Comparison of ENCODE assay signal across 8 mouse cellular contexts in genomic region chr8:57652456-57653055, GRCm38 (mm10). TPM values are rescaled to one million over a fixed set of nuclear protein-coding genes. Genes with fewer than 3 reads are reported as not detected.
DNase-seq lines count a peak whose midpoint lies in the region; TF ChIP-seq lines count a peak whose summit lies in the region.

Gene Galnt7 (minus strand): TSS chr8:57653032.

- H3K36me3 ChIP-seq in ES-E14 (ENCODE audit: control insufficient read depth, insufficient read depth, low read length, poor library complexity, severe bottlenecking), result no peaks in the 10 kb centered on the region
- H3K36me3 ChIP-seq in hindbrain, embryonic 10.5 days, result no peaks in the 10 kb centered on the region

- H3K9ac ChIP-seq in ES-E14 (ENCODE audit: insufficient read depth, low read depth, low read length, poor library complexity, severe bottlenecking), result peak within 1 kb of the TSS; percentile 77

- no peak within 1 kb of the TSS for H3K27ac ChIP-seq in ES-E14 (ENCODE audit: insufficient read depth, low read depth, low read length, poor library complexity, severe bottlenecking)
- peak within 1 kb of the TSS; percentile 98 for H3K27ac ChIP-seq in hindbrain, embryonic 10.5 days

- no peaks in the 10 kb centered on the region; a peak in 1 of 4 replicates for H3K4me1 ChIP-seq in ES-E14 (ENCODE audit: control insufficient read depth in 2 of 2, insufficient read depth in 2 of 2, low read length in 2 of 2, poor library complexity in 1 of 2)
- H3K4me1 ChIP-seq in hindbrain, embryonic 10.5 days (replicated peaks), result peaks cover 20% of the 10 kb centered on the region

- H3K27me3 ChIP-seq in hindbrain, embryonic 10.5 days (ENCODE audit: insufficient read depth, poor library complexity, severe bottlenecking), result no peaks in the 10 kb centered on the region

- in situ Hi-C loops in ES-E14 (cut with MboI; ENCODE audit: low sequenced_read_pairs in 2 of 2, unreplicated experiment in 2 of 2), result no loop called here

- WGBS in hindbrain, embryonic 10.5 days, result under 1% methylated on average over 61 of the region's 74 CpGs

- H3K9me3 ChIP-seq in ES-E14 (ENCODE audit: control insufficient read depth, insufficient read depth, low read depth, low read length), result no peaks in the 10 kb centered on the region
- no peaks in the 10 kb centered on the region for H3K9me3 ChIP-seq in hindbrain, embryonic 10.5 days

- no peak for DNase-seq in ES-E14 (ENCODE audit: low read depth, low spot score)
- DNase-seq in cerebellum, adult 11 months, result peak; percentile 69
- DNase-seq in forelimb bud, embryonic 11.5 days (ENCODE audit: low read depth, low spot score), result peak; percentile 57
- DNase-seq in hindbrain, embryonic 10.5 days (ENCODE audit: low spot score), result peak; percentile 80
- peak in 1 of 2 experiments; percentile 48 for DNase-seq in layer of hippocampus, postnatal 10 days (ENCODE audit: low spot score in 2 of 2)
- peak; percentile 74 for DNase-seq in lung, postnatal 14 days
- DNase-seq in ovary, postnatal 36 days (ENCODE audit: low spot score), result peak; percentile 80
- peak; percentile 82 for DNase-seq in thymus, postnatal 25 days

- H3K4me3 ChIP-seq in ES-E14 (ENCODE audit: insufficient read depth in 1 of 2, low read depth in 1 of 2, low read length in 2 of 2, poor library complexity in 1 of 2, severe bottlenecking in 1 of 2), result peak within 1 kb of the TSS; percentile 76 to 97
- H3K4me3 ChIP-seq in hindbrain, embryonic 10.5 days, result peak within 1 kb of the TSS; percentile 92

TF ChIP-seq in ES-E14, 5 proteins besides CTCF, POLR2A, EP300 and RAD21:
- no peak for TF ChIP-seq CHD2 (IDR thresholded peaks at IDR 0.05; ENCODE audit: low read depth, low read length)
- TF ChIP-seq ZNF384 (IDR thresholded peaks at IDR 0.05; ENCODE audit: low read depth, low read length), result no peak
- no peak; the same call in 1 of the 2 replicates for TF ChIP-seq HCFC1 (IDR thresholded peaks at IDR 0.05; ENCODE audit: borderline replicate concordance, insufficient read depth, low read length)
- no peak for TF ChIP-seq MAFK (IDR thresholded peaks at IDR 0.05; ENCODE audit: insufficient read depth, low read depth, low read length)
- no peak for TF ChIP-seq ZC3H11A (IDR thresholded peaks at IDR 0.05; ENCODE audit: borderline replicate concordance, low read depth, low read length)
TF ChIP-seq in ES-E14: peak in this region for 0.

RNA-seq across cellular contexts. Expression of gene Galnt7, which starts in this region (rescaled TPM):
- total RNA-seq in ES-E14 (2012; rRNA removed), result 17.7 and 19.7 TPM in 2 replicates
- polyA plus RNA-seq in hindbrain, embryonic 10.5 days (2016; fragmentation: Nextera tagmentation; extraction: Ambion mirVana), result 14.7 and 23.6 TPM in 2 replicates
- 10 to 100 TPM; 11.7 to 11.8 TPM for total RNA-seq in layer of hippocampus, postnatal 10 days (2021)
